Mouse (Mus musculus) layer of hippocampus, adult 8-10 months (tissue): ENCODE data around the gene Kctd21. TPM values are rescaled to one million over a fixed set of nuclear protein-coding genes. Genes with fewer than 3 reads are reported as not detected.

Experiments used
- DNase-seq, 2 experiments: peaks; one replicate each; pipeline ENCODE4 v3.0.0; 2022; ENCODE audit warnings: low spot score in 2 of 2
- total RNA-seq, 4 experiments: library from RNA; stranded (reverse); gene quantifications; 2 replicates each; pipeline ENCODE4 v1.2.4; 2022

Gene Kctd21
- total RNA-seq, 4 experiments from 2014 or later = 11.1 to 16.0 (median 13.0) TPM

- no peak for DNase-seq
Observed at GRCm38 (mm10) chr7:97383496-97384132, 51.5 kb downstream of the Kctd21 start.

GRCm38 (mm10) chr7:97386106-97386805 is 54.1 kb downstream of the Kctd21 start:
- DNase-seq = peak; percentile 32 to 38

GRCm38 (mm10) chr7:97386806-97387370 is 54.8 kb downstream of the Kctd21 start:
- peak; percentile 87 to 92 for DNase-seq

- no peak for DNase-seq
Observed at GRCm38 (mm10) chr7:97387561-97388147, 55.5 kb downstream of the Kctd21 start.

- no peak for DNase-seq
Observed at GRCm38 (mm10) chr7:97388541-97388940, 56.4 kb downstream of the Kctd21 start.

- no peak for DNase-seq
Observed at GRCm38 (mm10) chr7:97391293-97392078, 59.4 kb downstream of the Kctd21 start.

GRCm38 (mm10) chr7:97392079-97392445 is 59.9 kb downstream of the Kctd21 start:
- no peak for DNase-seq

GRCm38 (mm10) chr7:97394375-97394774 is 62.2 kb downstream of the Kctd21 start:
- no peak for DNase-seq

- DNase-seq = no peak
Observed at GRCm38 (mm10) chr7:97398943-97399342, 66.8 kb downstream of the Kctd21 start.

Other genes starting within 250 kb of the Kctd21 start
- 10 to 100 TPM; 17.7 to 24.2 (median 20.8) TPM for gene Usp35, start 307 bp upstream of the Kctd21 start, total RNA-seq
- gene Alg8, start 39.3 kb downstream of the Kctd21 start, total RNA-seq = 10 to 100 TPM in 3 of 4 experiments, 1 to 10 TPM in 1; 9.0 to 12.7 (median 11.2) TPM
- 100 to 1,000 TPM; 195 to 233 (median 212) TPM for gene Ndufc2, start 67.7 kb downstream of the Kctd21 start, total RNA-seq
- gene Thrsp, start 85.4 kb downstream of the Kctd21 start, total RNA-seq = 10 to 100 TPM; 28.4 to 62.4 (median 39.8) TPM
- 1 to 10 TPM; 4.1 to 6.4 (median 5.6) TPM for gene Kctd14, start 119.0 kb downstream of the Kctd21 start, total RNA-seq
- gene Ints4, start 148.6 kb downstream of the Kctd21 start, total RNA-seq = 10 to 100 TPM; 32.3 to 42.5 (median 35.7) TPM
- gene Aamdc, start 247.2 kb downstream of the Kctd21 start, total RNA-seq = 10 to 100 TPM; 35.3 to 47.9 (median 44.9) TPM
- gene Rsf1, start 247.6 kb downstream of the Kctd21 start, total RNA-seq = 10 to 100 TPM; 43.2 to 49.0 (median 45.6) TPM